Mouse (Mus musculus): Measurements from ENCODE around the gene Atpaf2. TPM values are rescaled to one million over a fixed set of nuclear protein-coding genes. Genes with fewer than 3 reads are reported as not detected.
A peak's percentile ranks its signal among the peaks of the same experiment; 100 is the strongest.

The Atpaf2 gene
- polyA plus RNA-seq, 1 experiment from 2014 or later = 55.3 TPM

DNA sequence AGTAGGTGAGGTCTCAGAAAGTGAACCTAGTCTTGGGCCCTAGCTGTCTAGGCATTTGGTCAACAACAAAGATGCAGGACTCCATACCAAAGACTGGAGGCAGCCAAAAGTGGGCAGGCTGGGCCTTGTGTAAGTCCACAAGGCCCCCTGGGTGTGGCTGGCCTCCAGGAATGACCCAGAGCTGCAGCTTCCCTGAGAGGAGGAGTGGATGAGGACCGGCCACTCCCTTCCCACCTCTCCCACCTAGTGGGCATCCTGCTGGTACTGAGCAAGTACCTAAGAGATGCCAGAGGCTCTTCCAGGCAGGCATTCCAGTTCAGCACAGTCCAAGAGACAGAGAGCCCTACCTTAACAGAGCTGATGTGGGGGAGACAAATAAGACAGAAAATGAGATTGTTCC lies 58.3 kb downstream of the Atpaf2 start:
- Histone ChIP-seq H3K27me3 (no peaks in the 10 kb centered on the region), H3K9me3 (replicated peaks) (no peaks in the 10 kb centered on the region), H3K4me2 (no peak overlapping the region), H3K36me3 (no peaks in the 10 kb centered on the region), H3K4me1 (peaks cover 19% of the 10 kb centered on the region), H3K4me3 (replicated peaks) (no peak overlapping the region), H3K9ac (no peak overlapping the region), H3K27ac (no peak overlapping the region)
- 83% methylated on average over 1 of the region's 1 CpGs for WGBS
- no peak for ATAC-seq (replicated peaks; ENCODE audit: low FRiP score)

DNA sequence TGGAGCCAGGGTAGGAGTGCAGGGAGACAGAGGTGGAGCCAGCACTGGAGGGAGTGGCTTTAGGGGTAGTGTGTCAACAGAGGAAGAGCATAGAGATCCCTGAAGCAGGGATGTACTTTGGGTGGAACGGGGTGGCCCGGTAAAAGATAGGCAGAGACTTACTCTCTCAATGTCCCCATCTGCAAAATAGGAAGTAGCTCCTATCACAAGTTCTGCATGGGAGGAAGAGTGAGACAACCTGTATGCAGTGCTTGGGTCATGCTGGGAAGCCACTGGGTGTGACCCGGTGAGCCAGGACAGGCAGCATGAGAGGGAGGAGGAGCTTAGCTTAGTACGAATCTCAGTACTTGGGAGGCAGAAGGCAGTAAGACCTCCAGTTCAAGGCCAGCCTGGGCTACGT lies 59.1 kb downstream of the Atpaf2 start:
- no peak overlapping the region for H3K4me2 ChIP-seq
- no peaks in the 10 kb centered on the region for H3K36me3 ChIP-seq
- no peaks in the 10 kb centered on the region for H3K27me3 ChIP-seq
- H3K9me3 ChIP-seq (replicated peaks) = no peaks in the 10 kb centered on the region
- peaks cover 19% of the 10 kb centered on the region for H3K4me1 ChIP-seq
- no peak overlapping the region for H3K4me3 ChIP-seq (replicated peaks)
- no peak overlapping the region for H3K27ac ChIP-seq
- 79% methylated on average over 5 of the region's 5 CpGs for WGBS
- no peak overlapping the region for H3K9ac ChIP-seq
- no peak for ATAC-seq (replicated peaks; ENCODE audit: low FRiP score)

DNA sequence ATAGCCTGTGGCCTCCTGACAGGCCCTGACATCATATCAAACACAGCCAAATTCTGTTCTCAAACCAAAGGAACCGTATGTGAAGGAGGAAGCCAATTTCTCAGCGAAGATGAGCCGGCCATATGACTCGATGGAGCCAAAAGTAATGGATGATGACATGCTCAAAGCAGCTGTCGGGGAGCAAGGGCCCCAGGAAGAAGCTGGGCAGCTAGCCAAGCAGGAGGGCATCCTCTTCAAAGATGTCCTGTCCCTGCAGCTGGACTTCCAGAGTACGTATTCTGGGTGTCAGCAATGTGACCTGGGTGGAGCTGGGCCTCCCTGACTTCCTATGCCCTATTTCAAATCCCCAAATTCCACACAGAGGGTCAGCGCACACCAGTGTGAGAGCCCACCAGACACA lies 59.7 kb downstream of the Atpaf2 start:
- H3K4me1 ChIP-seq = peaks cover 19% of the 10 kb centered on the region
- no peaks in the 10 kb centered on the region for H3K27me3 ChIP-seq
- no peak overlapping the region for H3K27ac ChIP-seq
- no peak for ATAC-seq (replicated peaks; ENCODE audit: low FRiP score)
- H3K9ac ChIP-seq = no peak overlapping the region
- no peak overlapping the region for H3K4me3 ChIP-seq (replicated peaks)
- no peaks in the 10 kb centered on the region for H3K9me3 ChIP-seq (replicated peaks)
- WGBS = 75% methylated on average over 7 of the region's 7 CpGs
- H3K36me3 ChIP-seq = no peaks in the 10 kb centered on the region
- no peak overlapping the region for H3K4me2 ChIP-seq

DNA sequence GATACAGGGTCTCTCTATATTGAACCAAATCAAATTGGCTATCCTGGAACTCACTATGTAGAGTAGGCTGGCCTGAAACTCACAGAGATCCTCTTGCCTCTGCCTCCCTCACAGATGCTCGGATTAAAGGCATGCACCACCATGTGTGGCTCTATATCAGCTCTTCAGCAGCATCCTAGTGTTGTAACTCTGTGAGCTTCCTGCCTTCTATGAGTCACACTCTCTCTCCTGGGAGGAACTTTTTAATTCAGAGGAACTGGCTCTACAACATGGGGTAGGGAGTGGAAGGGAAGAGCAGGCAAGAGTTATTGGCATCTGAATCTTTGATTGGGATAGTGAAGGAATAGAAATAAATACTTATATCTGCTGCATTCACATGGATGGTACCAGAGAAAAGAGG lies 61.1 kb downstream of the Atpaf2 start:
- Histone ChIP-seq H3K4me3 (replicated peaks) (no peak overlapping the region), H3K27me3 (no peaks in the 10 kb centered on the region), H3K27ac (no peak overlapping the region), H3K4me2 (no peak overlapping the region), H3K36me3 (no peaks in the 10 kb centered on the region), H3K9ac (no peak overlapping the region), H3K9me3 (replicated peaks) (no peaks in the 10 kb centered on the region), H3K4me1 (peaks cover 15% of the 10 kb centered on the region)
- 42% methylated on average over 1 of the region's 1 CpGs for WGBS
- ATAC-seq (replicated peaks; ENCODE audit: low FRiP score) = no peak

DNA sequence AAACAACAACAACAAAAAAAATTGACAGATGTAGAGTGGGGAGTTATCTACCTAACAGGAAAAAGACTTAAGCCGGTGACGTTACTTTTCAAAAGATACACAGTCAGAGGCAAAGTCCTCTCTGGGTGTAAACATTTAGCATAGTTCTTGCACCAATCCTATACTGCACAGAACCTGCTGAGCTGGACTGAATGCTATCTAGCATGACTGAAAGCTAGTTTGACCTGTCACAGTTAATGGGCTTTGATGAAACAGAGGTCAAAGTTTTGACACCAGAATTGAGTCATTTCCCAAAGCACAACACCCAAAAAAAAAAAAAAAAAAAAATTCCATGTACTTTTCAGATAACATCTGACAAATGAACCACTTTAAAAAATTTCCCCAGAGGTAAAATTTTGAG lies 62.3 kb downstream of the Atpaf2 start:
- no peaks in the 10 kb centered on the region for H3K27me3 ChIP-seq
- no peaks in the 10 kb centered on the region for H3K9me3 ChIP-seq (replicated peaks)
- H3K4me2 ChIP-seq = no peak overlapping the region
- WGBS = 86% methylated on average over 2 of the region's 2 CpGs
- H3K36me3 ChIP-seq = no peaks in the 10 kb centered on the region
- no peak overlapping the region for H3K4me3 ChIP-seq (replicated peaks)
- H3K9ac ChIP-seq = no peak overlapping the region
- ATAC-seq (replicated peaks; ENCODE audit: low FRiP score) = no peak
- H3K4me1 ChIP-seq = peaks cover 24% of the 10 kb centered on the region
- H3K27ac ChIP-seq = no peak overlapping the region

DNA sequence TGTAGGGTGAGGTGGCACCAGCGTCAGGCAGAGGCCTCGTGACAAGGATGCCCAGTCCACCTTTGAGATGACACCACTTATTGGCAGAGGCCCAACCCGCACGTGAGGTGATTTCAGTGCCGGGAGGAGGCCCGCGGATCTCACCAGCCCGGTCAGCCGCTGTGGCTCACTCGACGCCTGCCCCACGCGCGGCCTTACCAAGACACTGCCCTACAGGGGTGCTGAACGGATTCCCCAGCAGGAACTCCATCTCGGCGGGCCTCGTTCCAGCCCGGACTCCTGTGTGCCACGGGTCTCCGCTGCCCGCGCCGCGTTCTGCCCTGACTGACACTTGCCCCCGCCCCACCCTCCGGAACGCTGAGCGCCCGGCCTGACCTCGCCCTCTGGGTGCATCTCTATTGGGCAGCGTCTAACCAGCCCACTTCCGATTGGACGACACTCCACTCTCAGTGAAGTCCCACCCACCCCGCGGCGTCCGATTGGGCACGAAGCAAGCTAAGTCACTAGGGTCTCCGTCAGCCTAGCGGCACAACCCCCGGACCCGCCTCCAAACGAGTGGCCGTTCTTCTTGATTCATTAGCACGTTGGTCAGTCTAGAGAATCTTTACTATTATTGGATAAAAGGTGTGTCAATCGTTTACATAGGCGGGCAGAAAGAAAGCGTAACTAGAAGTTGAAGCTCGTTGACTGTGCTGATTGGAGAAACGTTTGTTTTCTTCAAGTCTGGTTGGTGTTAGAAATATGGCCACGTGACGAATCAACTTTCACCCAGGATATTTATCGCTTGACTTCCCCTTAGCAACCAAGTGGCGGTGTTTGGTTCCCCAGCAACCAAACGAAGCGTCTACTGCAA lies 65.5 kb downstream of the Atpaf2 start, which contains the start of the genes Tom1l2 and Drc3:
Tom1l2 (minus strand) TSS at position 347 of the 853 bp plus-strand sequence.
Drc3 (plus strand) TSS at position 771 of the 853 bp plus-strand sequence.
- Histone ChIP-seq H3K4me2 (peak within 1 kb of the TSS; percentile 93), H3K27me3 (no peaks in the 10 kb centered on the region), H3K9me3 (replicated peaks) (no peaks in the 10 kb centered on the region), H3K4me1 (peaks cover 18% of the 10 kb centered on the region), H3K9ac (peak within 1 kb of the TSS; percentile 78), H3K36me3 (no peaks in the 10 kb centered on the region), H3K27ac (peak within 1 kb of the TSS; percentile 73), H3K4me3 (replicated peaks) (peak within 1 kb of the TSS; percentile 80)
- ATAC-seq (replicated peaks; ENCODE audit: low FRiP score) = peak; percentile 100
- WGBS = under 1% methylated on average over 57 of the region's 57 CpGs

DNA sequence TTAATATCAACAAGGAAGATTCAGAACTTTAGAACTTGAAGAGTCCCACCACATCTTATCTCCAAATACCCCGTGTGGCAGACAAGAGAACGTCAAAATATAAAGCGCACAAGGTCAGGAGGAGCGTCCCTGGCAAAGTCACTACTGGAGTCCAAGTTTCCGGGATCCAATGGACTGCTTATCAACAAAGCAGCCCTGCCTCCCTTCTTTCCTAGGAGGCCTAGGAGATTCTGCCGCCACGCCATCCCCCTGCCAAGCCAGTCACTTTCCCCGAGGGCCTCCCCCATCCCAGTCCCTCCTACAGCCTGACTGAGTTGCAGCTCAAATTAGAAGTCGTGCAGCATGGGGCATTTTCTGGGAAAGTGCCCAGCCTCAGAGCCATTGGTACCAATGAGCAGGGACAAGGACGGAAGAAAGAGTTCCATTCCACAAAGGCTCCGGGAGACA lies 66.3 kb downstream of the Atpaf2 start:
- Histone ChIP-seq H3K9me3 (replicated peaks) (no peaks in the 10 kb centered on the region), H3K4me3 (replicated peaks) (peak overlapping the region; percentile 80), H3K27me3 (no peaks in the 10 kb centered on the region), H3K4me1 (peaks cover 18% of the 10 kb centered on the region), H3K36me3 (no peaks in the 10 kb centered on the region), H3K27ac (peak overlapping the region; percentile 73), H3K4me2 (peak overlapping the region; percentile 93), H3K9ac (peak overlapping the region; percentile 78)
- 16% methylated on average over 11 of the region's 11 CpGs for WGBS
- ATAC-seq (replicated peaks; ENCODE audit: low FRiP score) = no peak

DNA sequence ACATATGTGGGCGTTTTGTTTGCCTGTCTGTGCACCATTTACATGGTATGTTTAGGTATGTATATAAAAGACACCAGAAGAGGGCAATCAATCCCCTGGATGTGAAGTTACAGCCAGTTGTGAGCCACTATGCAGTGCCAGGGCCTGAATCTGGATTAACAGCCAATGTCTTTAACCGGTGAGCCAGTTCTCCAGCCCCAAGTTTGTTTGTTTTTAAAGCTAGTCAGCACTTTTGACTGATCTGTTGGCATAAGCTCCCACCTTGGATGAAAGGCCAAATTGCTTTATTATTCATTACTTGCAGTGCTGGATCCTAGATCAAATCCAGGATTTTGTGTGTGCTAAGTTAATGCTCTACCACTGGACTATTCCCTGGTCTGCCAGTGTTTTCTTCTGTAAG lies 66.9 kb downstream of the Atpaf2 start:
- no peaks in the 10 kb centered on the region for H3K9me3 ChIP-seq (replicated peaks)
- ATAC-seq (replicated peaks; ENCODE audit: low FRiP score) = no peak
- peak overlapping the region; percentile 93 for H3K4me2 ChIP-seq
- H3K4me1 ChIP-seq = peaks cover 21% of the 10 kb centered on the region
- 60% methylated on average over 2 of the region's 2 CpGs for WGBS
- H3K9ac ChIP-seq = peak overlapping the region; percentile 78; the same call in 1 of the 2 replicates
- no peaks in the 10 kb centered on the region for H3K36me3 ChIP-seq
- H3K27me3 ChIP-seq = no peaks in the 10 kb centered on the region
- peak overlapping the region; percentile 80 for H3K4me3 ChIP-seq (replicated peaks)
- H3K27ac ChIP-seq = peak overlapping the region; percentile 73; the same call in 1 of the 2 replicates

Other genes with a start within 250 kb of the Atpaf2 start
- 56.3 and 60.0 TPM in 2 replicates for gene Srebf1, start 195.9 kb downstream of the Atpaf2 start, polyA plus RNA-seq (2015; fragmentation: Nextera tagmentation; extraction: Ambion mirVana)
- gene Tom1l2, start 65.6 kb downstream of the Atpaf2 start, polyA plus RNA-seq (2015; fragmentation: Nextera tagmentation; extraction: Ambion mirVana) = 27.1 and 33.1 TPM in 2 replicates
- 1.7 and 2.6 TPM in 2 replicates for gene Drc3, start 65.1 kb downstream of the Atpaf2 start, polyA plus RNA-seq (2015; fragmentation: Nextera tagmentation; extraction: Ambion mirVana)
- gene Gid4, start 1.3 kb downstream of the Atpaf2 start, polyA plus RNA-seq (2015; fragmentation: Nextera tagmentation; extraction: Ambion mirVana) = 25.0 and 27.1 TPM in 2 replicates
- gene Drg2, start 36.1 kb upstream of the Atpaf2 start, polyA plus RNA-seq (2015; fragmentation: Nextera tagmentation; extraction: Ambion mirVana) = 106 and 120 TPM in 2 replicates
- gene Myo15, start 50.9 kb upstream of the Atpaf2 start, polyA plus RNA-seq (2015; fragmentation: Nextera tagmentation; extraction: Ambion mirVana) = 0.23 and 0.26 TPM in 2 replicates
- gene Alkbh5, start 117.9 kb upstream of the Atpaf2 start, polyA plus RNA-seq (2015; fragmentation: Nextera tagmentation; extraction: Ambion mirVana) = 37.5 and 37.9 TPM in 2 replicates